Mouse (Mus musculus): ENCODE data around the gene Gm20532.

DNA sequence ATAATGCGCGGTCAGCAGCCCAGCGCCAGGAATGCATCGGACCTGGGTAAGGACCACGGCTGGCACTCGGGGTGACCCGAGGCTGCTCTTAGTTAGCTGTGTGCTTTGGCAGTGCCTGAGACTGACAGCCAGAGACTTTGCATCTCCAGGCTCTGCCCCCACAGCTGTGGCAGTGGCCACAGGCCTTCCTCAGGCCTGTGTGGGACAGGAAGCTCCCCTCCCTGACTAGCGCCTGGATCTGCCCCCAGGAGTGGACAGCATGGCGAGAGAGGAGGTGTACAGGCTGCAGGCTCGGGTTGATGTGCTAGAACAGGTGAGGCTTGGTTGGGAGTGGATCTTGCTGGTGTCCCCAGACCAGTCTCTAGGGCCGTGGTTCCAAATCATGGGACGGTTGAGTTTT lies 5.0 kb downstream of the Gm20532 start:
- TF ChIP-seq CTCF (IDR thresholded peaks at IDR 0.05; ENCODE audit: borderline replicate concordance, control insufficient read depth, extremely low read depth, insufficient read depth, low read length, poor library complexity) (no peak), POLR2A (IDR thresholded peaks at IDR 0.05; ENCODE audit: control insufficient read depth, extremely low read depth, insufficient read depth, low read length, poor library complexity) (no peak)

Measured in thymus, adult 2 months (tissue).